Comparison of ENCODE assay signal across 29 mouse cellular contexts in genomic region chr1:135186427-135186826, GRCm38 (mm10). TPM values are rescaled to one million over a fixed set of nuclear protein-coding genes. Genes with fewer than 3 reads are reported as not detected.
DNase-seq lines count a peak whose midpoint lies in the region; TF ChIP-seq lines count a peak whose summit lies in the region.
"Had no signal": no experiment of that assay in that cellular context is flagged by ENCODE, and none has a peak within 500 bp of the region (broad histone marks: within the 10 kb centered on the region; RNA-seq: fewer than 3 reads in every experiment).

No protein-coding gene starts in this region.

- H3K4me1 ChIP-seq in testis, adult 2 months (ENCODE audit: control insufficient read depth, insufficient read depth, low read length): peaks cover 3% of the 10 kb centered on the region

- TF ChIP-seq POLR2A in testis, adult 2 months (IDR thresholded peaks at IDR 0.05; ENCODE audit: control insufficient read depth, low read depth, low read length): no peak

- H3K27ac ChIP-seq in testis, adult 2 months (ENCODE audit: control insufficient read depth, insufficient read depth, low read depth, low read length): no peak overlapping the region
- H3K27ac ChIP-seq: kidney, postnatal 0 days; liver, embryonic 14.5 days; midbrain, embryonic 12.5 days; neural tube, embryonic 13.5 days had no signal

- no peaks in the 10 kb centered on the region for H3K36me3 ChIP-seq in testis, adult 2 months (ENCODE audit: control insufficient read depth, insufficient read depth, low read length)
- H3K36me3 ChIP-seq: midbrain, embryonic 12.5 days; neural tube, embryonic 13.5 days had no signal

- intact Hi-C loops in gastrocnemius, postnatal 14 days (cut with DNase I; ENCODE audit: low total_unique reads): no loop called here

- TF ChIP-seq CTCF in testis, adult 2 months (IDR thresholded peaks at IDR 0.05; ENCODE audit: control insufficient read depth, insufficient read depth, insufficient replicate concordance, low read depth, low read length): no peak

- peak overlapping the region; percentile 35 for H3K4me3 ChIP-seq in testis, adult 2 months (ENCODE audit: control insufficient read depth, low read depth, low read length)
- H3K4me3 ChIP-seq: erythroblast, embryonic 14.5 days; midbrain, embryonic 12.5 days; neural tube, embryonic 13.5 days had no signal

- DNase-seq in cerebellum, postnatal 25 days: peak; percentile 56 to 62
- no peak for DNase-seq in cerebellum, adult 11 months
- DNase-seq in gastrocnemius, postnatal 14 days: peak; percentile 19
- DNase-seq in gastrocnemius, adult 8-10 months (ENCODE audit: low spot score in 2 of 2): no peak
- no peak for DNase-seq in testis, postnatal 10 days (ENCODE audit: low spot score)
- DNase-seq in cerebellum, postnatal 36 days: peak; percentile 30 to 33
- DNase-seq in urinary bladder, postnatal 25 days (ENCODE audit: low spot score): no peak
- DNase-seq: adrenal gland, postnatal 14 days; B cell, adult 2 months; embryo, embryonic 11 days; heart, postnatal 14 days; kidney, adult 8-10 months; kidney, postnatal 4 days; layer of hippocampus, postnatal 36 days; liver; lung, embryonic 14.5 days; lung, postnatal 14 days had no signal

- H3K27me3 ChIP-seq in testis, adult 2 months (ENCODE audit: control insufficient read depth, insufficient read depth, low read length): no peaks in the 10 kb centered on the region
- H3K27me3 ChIP-seq: midbrain, embryonic 12.5 days; neural tube, embryonic 13.5 days; Patski had no signal

RNA-seq across cellular contexts. Expression of gene Gpr37l1, which starts 18.9 kb away (rescaled TPM):
- total RNA-seq in gastrocnemius, postnatal 14 days (2021): 1 to 10 TPM in 1 of 2 experiments, under 1 TPM in 1; 0.78 to 2.5 TPM
- total RNA-seq in gastrocnemius, adult 8-10 months (2022): under 1 TPM; 0.15 to 0.36 (median 0.27) TPM
- polyA plus RNA-seq in testis, adult 2 months (2012; rRNA removed): 0.07 TPM in 1 of 2 replicates, not detected in the other
- total RNA-seq: granulocyte monocyte progenitor cell, adult 5-6 weeks; MEL had no signal
- polyA plus RNA-seq: erythroblast, embryonic 14.5 days; forebrain, embryonic 11.5 days; heart, embryonic 14.5 days; hindbrain, embryonic 11.5 days; kidney, postnatal 0 days; lung, embryonic 14.5 days; midbrain, embryonic 12.5 days had no signal

RNA-seq across cellular contexts. Expression of gene Arl8a, which starts 39.8 kb away (rescaled TPM):
- 10 to 100 TPM; 25.1 to 26.8 TPM for total RNA-seq in gastrocnemius, postnatal 14 days (2021)
- total RNA-seq in gastrocnemius, adult 8-10 months (2022): 10 to 100 TPM; 16.6 to 19.3 (median 18.0) TPM
- 16.9 and 20.6 TPM in 2 replicates for polyA plus RNA-seq in testis, adult 2 months (2012; rRNA removed)

RNA-seq across cellular contexts. Expression of gene Ptpn7, which starts 53.9 kb away (rescaled TPM):
- under 1 TPM; 0.18 to 0.41 TPM for total RNA-seq in gastrocnemius, postnatal 14 days (2021)
- under 1 TPM; 0.12 to 0.22 (median 0.15) TPM for total RNA-seq in gastrocnemius, adult 8-10 months (2022)
- 2.6 TPM in 2 replicates for polyA plus RNA-seq in testis, adult 2 months (2012; rRNA removed)
- total RNA-seq: layer of hippocampus, postnatal 36 days had no signal

Comparison
In these comparisons a context has a peak if more than half of its experiments do, and no peak if none do; other contexts are left out.
1. DNase-seq: peak in cerebellum, postnatal 25 days (2 of 2), gastrocnemius, postnatal 14 days (single experiment) and cerebellum, postnatal 36 days (2 of 2); none in cerebellum, adult 11 months (single experiment), gastrocnemius, adult 8-10 months (0 of 2), testis, postnatal 10 days (single experiment) and urinary bladder, postnatal 25 days (single experiment).